Mouse (Mus musculus) midbrain, embryonic 16.5 days (tissue): ENCODE measurements around the gene Prc1. TPM values are rescaled to one million over a fixed set of nuclear protein-coding genes. Genes with fewer than 3 reads are reported as not detected.

Source experiments
- ATAC-seq: fragments of 200-750 bp; cut with Nextera tagmentation; 2 replicates; pipeline ENCODE4 v1.8.0; 2017; ENCODE audit warnings: moderate TSS enrichment
- H3K27ac ChIP-seq: fragments of 300-500 bp; sonication (generic); 2 replicates; pipeline ENCODE4 v1.5.1; 2014; ENCODE audit warnings: mild to moderate bottlenecking, low read length, mixed read lengths
- H3K27me3 ChIP-seq: fragments of 300-500 bp; sonication (generic); 2 replicates; pipeline ENCODE4 v1.6.1; 2014; ENCODE audit warnings: low read depth, low read length, mixed read lengths; ENCODE audit not compliant: control insufficient read depth, insufficient read depth
- H3K36me3 ChIP-seq: fragments of 300-500 bp; sonication (generic); 2 replicates; pipeline ENCODE4 v1.6.1; 2014; ENCODE audit warnings: mild to moderate bottlenecking, low read length, moderate library complexity, mixed read lengths; ENCODE audit not compliant: control insufficient read depth, insufficient read depth
- H3K4me1 ChIP-seq: fragments of 300-500 bp; sonication (generic); 2 replicates; pipeline ENCODE4 v1.6.1; 2014; ENCODE audit warnings: mild to moderate bottlenecking, low read length, mixed read lengths; ENCODE audit not compliant: control insufficient read depth, insufficient read depth
- H3K4me2 ChIP-seq: fragments of 300-500 bp; sonication (generic); 2 replicates; pipeline ENCODE4 v1.6.1; 2014; ENCODE audit warnings: mild to moderate bottlenecking, low read length, mixed read lengths
- H3K4me3 ChIP-seq: fragments of 300-500 bp; sonication (generic); 2 replicates; pipeline ENCODE4 v1.5.1; 2014; ENCODE audit warnings: low read depth, mild to moderate bottlenecking, low read length, moderate library complexity, mixed read lengths
- H3K9ac ChIP-seq: fragments of 300-500 bp; sonication (generic); 2 replicates; pipeline ENCODE4 v1.6.1; 2014; ENCODE audit warnings: low read depth, low read length, mixed read lengths
- H3K9me3 ChIP-seq: fragments of 300-500 bp; sonication (generic); replicated peaks from 2 replicates; pipeline ENCODE4 v1.6.1; 2014; ENCODE audit warnings: mild to moderate bottlenecking, low read length, mixed read lengths; ENCODE audit not compliant: control insufficient read depth, poor library complexity, severe bottlenecking
- WGBS: fragments of 180-500 bp; shearing (Covaris S2); extraction: QIAGEN DNeasy Blood & Tissue Kit; methylation state at CpG from one replicate; pipeline ENCODE4 v1.1.7; 2014; 5-methylcytosine and 5-hydroxymethylcytosine counted together
- polyA plus RNA-seq: library from polyadenylated mRNA; unstranded; fragments of >200 nt; fragmentation: Nextera tagmentation; extraction: Ambion mirVana; gene quantifications from 2 replicates; pipeline ENCODE4 v1.2.1, GENCODE M21; 2015

Prc1 gene
- polyA plus RNA-seq, 1 experiment from 2014 or later, result 22.6 TPM

GRCm38 (mm10) chr7:80297041-80297440 is 2.8 kb downstream of the Prc1 start:
- Histone ChIP-seq H3K27ac (no peak overlapping the region), H3K27me3 (no peaks in the 10 kb centered on the region), H3K4me2 (no peak overlapping the region), H3K36me3 (no peaks in the 10 kb centered on the region), H3K9ac (no peak overlapping the region), H3K9me3 (no peaks in the 10 kb centered on the region), H3K4me1 (peaks cover 8% of the 10 kb centered on the region), H3K4me3 (no peak overlapping the region)
- no peak for ATAC-seq
- WGBS, result 82% methylated on average over 3 of the region's 3 CpGs

GRCm38 (mm10) chr7:80298754-80299153 is 4.5 kb downstream of the Prc1 start:
- no peak overlapping the region for H3K9ac ChIP-seq
- peaks cover 8% of the 10 kb centered on the region for H3K4me1 ChIP-seq
- no peak overlapping the region for H3K27ac ChIP-seq
- no peak overlapping the region for H3K4me2 ChIP-seq
- H3K27me3 ChIP-seq, result no peaks in the 10 kb centered on the region
- WGBS, result 92% methylated on average over 4 of the region's 4 CpGs
- no peaks in the 10 kb centered on the region for H3K9me3 ChIP-seq
- no peaks in the 10 kb centered on the region for H3K36me3 ChIP-seq
- no peak for ATAC-seq
- H3K4me3 ChIP-seq, result no peak overlapping the region

DNA sequence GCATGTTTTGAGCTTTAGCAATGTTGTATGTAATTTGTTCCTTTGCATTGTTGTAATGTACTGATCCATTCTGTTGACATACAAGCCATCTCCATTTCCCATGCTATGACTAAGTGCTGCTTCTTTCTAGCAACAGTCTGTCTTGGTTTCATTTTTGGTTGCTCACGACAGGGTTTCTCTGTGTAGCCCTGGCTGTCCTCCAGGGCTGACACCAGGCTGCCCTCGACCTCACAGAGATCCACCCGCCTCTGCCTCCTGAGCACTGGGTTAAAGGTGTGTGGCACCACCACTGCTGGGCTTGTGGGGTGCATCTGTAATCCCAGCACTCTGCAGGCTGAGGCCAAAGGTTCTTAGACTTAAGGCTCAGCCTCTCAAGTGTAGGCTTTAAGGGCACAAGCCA is 5.3 kb downstream of the Prc1 start:
- no peaks in the 10 kb centered on the region for H3K9me3 ChIP-seq
- peaks cover 8% of the 10 kb centered on the region for H3K4me1 ChIP-seq
- ATAC-seq, result no peak
- H3K9ac ChIP-seq, result no peak overlapping the region
- no peak overlapping the region for H3K27ac ChIP-seq
- H3K36me3 ChIP-seq, result 0 out of 2 replicates have a peak, but pooled peaks cover 2% of the 10 kb centered on the region
- 92% methylated on average over 3 of the region's 3 CpGs for WGBS
- no peak overlapping the region for H3K4me2 ChIP-seq
- no peak overlapping the region for H3K4me3 ChIP-seq
- H3K27me3 ChIP-seq, result no peaks in the 10 kb centered on the region

DNA sequence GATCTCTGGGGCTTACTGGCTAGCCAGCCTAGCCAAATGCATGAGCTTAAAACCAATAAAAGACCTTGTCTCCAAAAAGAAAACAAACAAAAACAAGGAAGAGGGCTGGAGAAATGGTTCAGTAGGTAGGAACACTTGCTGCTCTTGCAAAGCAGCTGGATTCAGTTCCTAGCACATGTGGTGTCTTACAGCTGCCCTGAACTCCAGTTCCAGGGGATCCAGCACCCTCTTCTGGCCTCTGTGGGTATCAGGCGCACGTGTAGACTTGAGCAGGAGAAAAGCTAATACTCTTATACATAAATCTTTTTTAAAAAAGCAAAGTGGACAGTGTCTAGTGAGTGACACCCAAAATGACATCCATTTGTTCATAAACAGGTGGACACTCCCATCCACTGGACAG is 7.3 kb downstream of the Prc1 start:
- H3K9ac ChIP-seq, result no peak overlapping the region
- no peak overlapping the region for H3K27ac ChIP-seq
- H3K27me3 ChIP-seq, result no peaks in the 10 kb centered on the region
- H3K4me2 ChIP-seq, result no peak overlapping the region
- H3K9me3 ChIP-seq, result no peaks in the 10 kb centered on the region
- H3K4me1 ChIP-seq, result no peaks in the 10 kb centered on the region
- H3K36me3 ChIP-seq, result 0 out of 2 replicates have a peak, but pooled peaks cover 2% of the 10 kb centered on the region
- no peak for ATAC-seq
- WGBS, result 86% methylated on average over 2 of the region's 2 CpGs
- no peak overlapping the region for H3K4me3 ChIP-seq

DNA sequence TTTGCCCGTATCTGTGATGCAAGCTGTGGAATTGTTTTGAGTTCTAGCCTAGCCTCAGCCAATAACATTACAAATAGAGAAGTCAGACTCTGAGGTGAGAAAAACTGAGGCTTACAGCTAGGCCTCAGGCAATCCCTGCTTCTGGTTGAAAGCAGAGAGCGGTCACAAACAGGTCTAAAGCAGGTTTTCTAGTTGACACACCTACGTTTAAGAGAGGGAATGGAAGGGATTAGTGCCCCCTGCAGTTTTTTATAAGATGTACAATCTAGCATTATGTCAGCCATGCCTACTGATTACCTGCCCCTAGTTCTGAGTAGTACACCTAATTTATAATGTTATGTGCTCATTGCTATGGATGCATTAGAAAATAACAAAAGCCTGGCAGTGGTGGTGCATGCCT is 13.5 kb downstream of the Prc1 start:
- 77% methylated on average over 3 of the region's 3 CpGs for WGBS
- Histone ChIP-seq H3K36me3 (0 out of 2 replicates have a peak, but pooled peaks cover 2% of the 10 kb centered on the region), H3K9ac (no peak overlapping the region), H3K9me3 (no peaks in the 10 kb centered on the region), H3K27ac (no peak overlapping the region), H3K4me1 (no peaks in the 10 kb centered on the region), H3K4me3 (no peak overlapping the region), H3K27me3 (no peaks in the 10 kb centered on the region), H3K4me2 (no peak overlapping the region)
- no peak for ATAC-seq

DNA sequence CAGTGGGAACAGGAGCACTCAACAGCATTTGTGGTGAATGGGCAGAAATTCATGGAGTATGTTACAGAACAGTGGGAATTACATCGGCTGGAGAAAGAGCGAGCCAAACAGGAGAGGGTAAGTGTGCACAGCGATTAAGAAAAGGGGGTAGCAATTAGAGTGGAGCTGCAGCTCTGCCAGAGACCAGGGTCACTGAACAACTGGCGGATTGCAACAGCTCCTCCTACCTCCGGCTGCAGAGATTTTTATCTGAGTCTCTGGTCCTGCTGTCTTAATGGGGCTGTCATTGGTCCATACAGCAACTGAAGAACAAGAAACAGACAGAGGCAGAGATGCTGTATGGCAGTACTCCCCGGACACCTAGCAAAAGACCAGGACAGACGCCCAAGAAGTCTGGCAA is 16.5 kb downstream of the Prc1 start:
- Histone ChIP-seq H3K4me1 (no peaks in the 10 kb centered on the region), H3K36me3 (0 out of 2 replicates have a peak, but pooled peaks cover 3% of the 10 kb centered on the region), H3K27ac (no peak overlapping the region), H3K27me3 (no peaks in the 10 kb centered on the region), H3K4me2 (no peak overlapping the region), H3K4me3 (no peak overlapping the region), H3K9ac (no peak overlapping the region), H3K9me3 (no peaks in the 10 kb centered on the region)
- ATAC-seq, result no peak
- 82% methylated on average over 7 of the region's 7 CpGs for WGBS

DNA sequence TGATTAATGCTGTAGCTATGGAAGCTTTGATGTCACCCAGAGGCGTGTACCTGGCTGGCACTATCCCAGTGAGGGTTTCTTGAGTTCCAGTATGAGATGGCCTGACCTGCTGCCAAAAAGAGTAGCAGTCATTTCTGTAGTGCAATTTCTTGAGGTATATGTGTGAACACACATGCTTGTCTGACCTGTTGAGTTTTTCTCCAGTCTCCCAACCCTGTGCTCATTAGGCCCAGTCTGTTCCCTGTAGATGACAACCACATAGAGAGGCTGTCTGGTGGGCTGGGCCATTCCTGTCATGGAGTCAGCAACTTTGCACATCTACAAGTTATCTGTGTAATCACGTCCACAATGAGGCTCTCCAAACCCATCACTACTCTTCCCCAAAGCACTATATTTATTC is 21.5 kb downstream of the Prc1 start:
- H3K27me3 ChIP-seq, result no peaks in the 10 kb centered on the region
- no peak overlapping the region for H3K27ac ChIP-seq
- 81% methylated on average over 2 of the region's 2 CpGs for WGBS
- H3K4me2 ChIP-seq, result no peak overlapping the region
- H3K4me3 ChIP-seq, result no peak overlapping the region
- H3K36me3 ChIP-seq, result 0 out of 2 replicates have a peak, but pooled peaks cover 5% of the 10 kb centered on the region
- H3K4me1 ChIP-seq, result no peaks in the 10 kb centered on the region
- H3K9me3 ChIP-seq, result no peaks in the 10 kb centered on the region
- no peak for ATAC-seq
- no peak overlapping the region for H3K9ac ChIP-seq

- H3K9me3 ChIP-seq, result no peaks in the 10 kb centered on the region
- no peak overlapping the region for H3K4me3 ChIP-seq
- no peak for ATAC-seq
- 0 out of 2 replicates have a peak, but pooled peaks cover 5% of the 10 kb centered on the region for H3K36me3 ChIP-seq
- H3K9ac ChIP-seq, result no peak overlapping the region
- no peak overlapping the region for H3K4me2 ChIP-seq
- WGBS, result 72% methylated on average over 1 of the region's 1 CpGs
- no peak overlapping the region for H3K27ac ChIP-seq
- peaks cover 4% of the 10 kb centered on the region; the same call in 1 of the 2 replicates for H3K4me1 ChIP-seq
- no peaks in the 10 kb centered on the region for H3K27me3 ChIP-seq
These were observed 23.3 kb downstream of the Prc1 start for GRCm38 (mm10) chr7:80317439-80318115.

DNA sequence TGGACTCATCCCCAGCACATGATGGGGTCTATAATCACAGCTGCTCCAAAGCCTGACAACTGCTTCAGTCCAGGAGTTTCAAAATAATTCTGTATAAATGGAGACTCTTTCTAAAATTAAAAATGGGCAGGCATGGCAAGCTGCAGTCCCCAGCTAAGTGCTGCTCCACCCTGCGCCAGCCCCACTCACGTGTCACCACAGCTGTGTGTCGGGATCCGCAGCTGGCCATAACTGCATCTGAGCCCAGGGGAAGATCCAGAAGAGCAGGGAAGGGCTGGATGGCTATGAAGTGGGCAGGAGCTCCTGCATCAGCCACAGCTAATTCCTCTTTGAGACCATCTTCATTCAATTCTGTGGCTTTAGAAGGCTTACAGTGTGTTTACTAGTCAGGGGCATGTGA is 24.4 kb downstream of the Prc1 start:
- Histone ChIP-seq H3K4me2 (no peak overlapping the region), H3K9ac (no peak overlapping the region), H3K9me3 (no peaks in the 10 kb centered on the region), H3K36me3 (0 out of 2 replicates have a peak, but pooled peaks cover 5% of the 10 kb centered on the region), H3K27me3 (no peaks in the 10 kb centered on the region), H3K4me3 (no peak overlapping the region), H3K4me1 (peaks cover 13% of the 10 kb centered on the region), H3K27ac (no peak overlapping the region)
- 90% methylated on average over 4 of the region's 4 CpGs for WGBS
- no peak for ATAC-seq
